Mouse (Mus musculus) heart, embryonic 11.5 days (tissue): Measurements from ENCODE around the gene Relch. TPM values are rescaled to one million over a fixed set of nuclear protein-coding genes. Genes with fewer than 3 reads are reported as not detected.

Experiments used
- ATAC-seq: fragments of 200-750 bp; cut with Nextera tagmentation; replicated peaks from 2 replicates; pipeline ENCODE4 v1.8.0; 2017; ENCODE audit warnings: moderate library complexity; ENCODE audit not compliant: insufficient number of reproducible peaks, low FRiP score, low TSS enrichment
- H3K27ac ChIP-seq: fragments of 300-500 bp; sonication (generic); 2 replicates; pipeline ENCODE4 v1.5.1; 2014; ENCODE audit warnings: mild to moderate bottlenecking, low read depth, low read length
- H3K27me3 ChIP-seq: fragments of 300-500 bp; sonication (generic); 2 replicates; pipeline ENCODE4 v1.6.1; 2014; ENCODE audit warnings: mild to moderate bottlenecking, low read length, mixed read lengths; ENCODE audit not compliant: control insufficient read depth, insufficient read depth
- H3K36me3 ChIP-seq: fragments of 300-500 bp; sonication (generic); 2 replicates; pipeline ENCODE4 v1.6.1; 2014; ENCODE audit warnings: mild to moderate bottlenecking, low read length, moderate library complexity, mixed read lengths; ENCODE audit not compliant: control insufficient read depth, insufficient read depth
- H3K4me1 ChIP-seq: fragments of 300-500 bp; sonication (generic); 2 replicates; pipeline ENCODE4 v1.6.1; 2014; ENCODE audit warnings: low read length; ENCODE audit not compliant: control insufficient read depth, insufficient read depth
- H3K4me2 ChIP-seq: fragments of 300-500 bp; sonication (generic); 2 replicates; pipeline ENCODE4 v1.6.1; 2014; ENCODE audit warnings: mild to moderate bottlenecking, moderate library complexity
- H3K4me3 ChIP-seq: fragments of 300-500 bp; sonication (generic); 2 replicates; pipeline ENCODE4 v1.5.1; 2014; ENCODE audit warnings: low read depth, low read length
- H3K9ac ChIP-seq: fragments of 300-500 bp; sonication (generic); 2 replicates; pipeline ENCODE4 v1.6.1; 2014; ENCODE audit warnings: mild to moderate bottlenecking, low read depth, low read length, moderate library complexity
- H3K9me3 ChIP-seq: fragments of 300-500 bp; sonication (generic); replicated peaks from 2 replicates; pipeline ENCODE4 v1.6.1; 2016; ENCODE audit warnings: low read length; ENCODE audit not compliant: control insufficient read depth
- WGBS: fragments of 180-500 bp; shearing (Covaris S2); extraction: QIAGEN DNeasy Blood & Tissue Kit; methylation state at CpG from one replicate; pipeline ENCODE4 v1.1.7; 2014; ENCODE audit not compliant: insufficient replicate concordance; 5-methylcytosine and 5-hydroxymethylcytosine counted together
- polyA plus RNA-seq: library from polyadenylated mRNA; unstranded; fragments of >200 nt; fragmentation: Nextera tagmentation; extraction: Ambion mirVana; gene quantifications from 2 replicates; pipeline ENCODE4 v1.2.1, GENCODE M21; 2014

The Relch gene
- polyA plus RNA-seq, 1 experiment from 2014 or later, result 14.1 TPM

- no peaks in the 10 kb centered on the region for H3K9me3 ChIP-seq
- H3K4me3 ChIP-seq, result no peak overlapping the region
- H3K9ac ChIP-seq, result no peak overlapping the region
- no peak for ATAC-seq
- no peaks in the 10 kb centered on the region for H3K36me3 ChIP-seq
- H3K4me1 ChIP-seq, result no peaks in the 10 kb centered on the region; the same call in 1 of the 2 replicates
- 74% methylated on average over 3 of the region's 3 CpGs for WGBS
- H3K27ac ChIP-seq, result no peak overlapping the region
- H3K27me3 ChIP-seq, result no peaks in the 10 kb centered on the region
- H3K4me2 ChIP-seq, result no peak overlapping the region
Measured at GRCm38 (mm10) chr1:105790103-105790502, 126.4 kb downstream of the Relch start.

- no peak overlapping the region for H3K4me2 ChIP-seq
- H3K9ac ChIP-seq, result no peak overlapping the region
- H3K27ac ChIP-seq, result no peak overlapping the region
- H3K9me3 ChIP-seq, result no peaks in the 10 kb centered on the region
- H3K27me3 ChIP-seq, result no peaks in the 10 kb centered on the region
- no peak for ATAC-seq
- no peaks in the 10 kb centered on the region for H3K36me3 ChIP-seq
- WGBS, result 79% methylated on average over 6 of the region's 6 CpGs
- no peak overlapping the region for H3K4me3 ChIP-seq
- H3K4me1 ChIP-seq, result no peaks in the 10 kb centered on the region
Measured at GRCm38 (mm10) chr1:105794670-105795069, 131.0 kb downstream of the Relch start.

- Histone ChIP-seq H3K4me1 (no peaks in the 10 kb centered on the region), H3K27me3 (no peaks in the 10 kb centered on the region), H3K36me3 (no peaks in the 10 kb centered on the region), H3K4me2 (no peak overlapping the region), H3K27ac (no peak overlapping the region), H3K4me3 (no peak overlapping the region), H3K9me3 (no peaks in the 10 kb centered on the region), H3K9ac (no peak overlapping the region)
- no peak for ATAC-seq
- 77% methylated on average over 4 of the region's 4 CpGs for WGBS
Measured at GRCm38 (mm10) chr1:105795705-105796104, 132.0 kb downstream of the Relch start.

- 66% methylated on average over 6 of the region's 6 CpGs for WGBS
- no peak overlapping the region for H3K27ac ChIP-seq
- no peak overlapping the region for H3K4me2 ChIP-seq
- no peak overlapping the region for H3K4me3 ChIP-seq
- H3K36me3 ChIP-seq, result no peaks in the 10 kb centered on the region
- no peak for ATAC-seq
- no peak overlapping the region for H3K9ac ChIP-seq
- no peaks in the 10 kb centered on the region for H3K27me3 ChIP-seq
- H3K9me3 ChIP-seq, result no peaks in the 10 kb centered on the region
- no peaks in the 10 kb centered on the region for H3K4me1 ChIP-seq
Measured at GRCm38 (mm10) chr1:105800570-105800969, 136.9 kb downstream of the Relch start.

GRCm38 (mm10) chr1:105801252-105801651, 137.6 kb downstream of the Relch start:
- Histone ChIP-seq H3K4me2 (no peak overlapping the region), H3K9ac (no peak overlapping the region), H3K4me1 (no peaks in the 10 kb centered on the region), H3K4me3 (no peak overlapping the region), H3K27ac (no peak overlapping the region), H3K27me3 (no peaks in the 10 kb centered on the region), H3K9me3 (no peaks in the 10 kb centered on the region), H3K36me3 (no peaks in the 10 kb centered on the region)
- ATAC-seq, result no peak

- H3K27me3 ChIP-seq, result no peaks in the 10 kb centered on the region
- H3K9ac ChIP-seq, result no peak overlapping the region
- no peaks in the 10 kb centered on the region for H3K9me3 ChIP-seq
- no peak overlapping the region for H3K27ac ChIP-seq
- H3K4me1 ChIP-seq, result no peaks in the 10 kb centered on the region
- no peaks in the 10 kb centered on the region for H3K36me3 ChIP-seq
- no peak overlapping the region for H3K4me2 ChIP-seq
- H3K4me3 ChIP-seq, result no peak overlapping the region
- no peak for ATAC-seq
- 37% methylated on average over 6 of the region's 6 CpGs for WGBS
Measured at GRCm38 (mm10) chr1:105802941-105803340, 139.3 kb downstream of the Relch start.

- no peak overlapping the region for H3K27ac ChIP-seq
- H3K4me2 ChIP-seq, result no peak overlapping the region
- no peak overlapping the region for H3K9ac ChIP-seq
- H3K36me3 ChIP-seq, result no peaks in the 10 kb centered on the region
- H3K27me3 ChIP-seq, result no peaks in the 10 kb centered on the region
- H3K4me3 ChIP-seq, result no peak overlapping the region
- ATAC-seq, result no peak
- WGBS, result 33% methylated on average over 3 of the region's 3 CpGs
- no peaks in the 10 kb centered on the region for H3K4me1 ChIP-seq
- H3K9me3 ChIP-seq, result no peaks in the 10 kb centered on the region
Measured at GRCm38 (mm10) chr1:105804285-105804684, 140.6 kb downstream of the Relch start.

Other genes with a start within 250 kb of the Relch start
- 14.8 and 14.9 TPM in 2 replicates for gene Pign, start 184 bp upstream of the Relch start, polyA plus RNA-seq
- gene Tnfrsf11a, start 116.9 kb downstream of the Relch start, polyA plus RNA-seq, result 0.08 and 0.16 TPM in 2 replicates